Mouse (Mus musculus) lung, postnatal 4 days (tissue): ENCODE results near the gene Vmn2r57.
A peak's percentile ranks its signal among the peaks of the same experiment; 100 is the strongest.
"Not testable (repeated sequence)": the region's sequence is repeated elsewhere in the genome, so short reads cannot be mapped to it uniquely, and the experiment has no call there.

Experiments used
- DNase-seq, 2 experiments: peaks; one replicate each; pipeline ENCODE4 v3.0.0; 2021

Vmn2r57 gene

DNA sequence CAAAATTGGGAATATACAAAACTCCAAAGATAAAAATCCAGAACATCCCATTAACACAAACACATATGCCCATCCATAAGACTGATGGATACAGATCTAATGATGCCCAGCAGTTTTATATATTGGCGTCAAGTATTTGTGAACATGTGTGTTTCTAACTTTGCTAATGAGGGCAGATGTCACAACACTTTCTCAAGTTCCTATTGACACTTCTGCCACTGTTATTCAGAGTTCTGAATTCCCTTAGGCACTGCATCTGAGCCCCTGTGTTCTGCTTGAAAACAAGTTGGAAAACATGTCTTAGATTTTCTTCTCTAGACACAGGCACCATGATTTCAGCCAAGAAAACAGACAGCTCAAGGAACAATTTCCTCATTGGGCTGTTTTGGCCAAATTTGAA is at the start of gene Vmn2r57:
Vmn2r57 (minus strand) TSS at position 101 of the 400 bp plus-strand sequence.
- not testable (repeated sequence) for DNase-seq

DNA sequence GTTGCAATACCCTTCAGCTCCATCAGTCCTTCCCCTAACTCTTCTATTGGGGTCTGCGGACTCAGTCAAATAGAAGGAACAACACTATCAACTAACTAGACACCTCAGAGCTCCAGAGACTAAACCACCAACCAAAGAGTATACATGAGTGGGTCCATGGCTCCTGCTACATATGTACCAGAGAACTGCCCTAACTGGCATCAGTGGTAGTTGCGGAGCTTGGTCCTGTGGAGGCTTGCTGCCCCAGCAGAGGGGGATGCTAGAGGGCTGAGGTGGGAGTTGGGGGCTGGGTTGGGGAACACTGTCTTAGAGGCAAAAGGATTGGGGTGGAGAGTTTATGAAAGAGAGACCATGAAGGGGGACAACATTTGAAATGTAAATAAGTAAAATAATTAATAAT is 49.4 kb upstream of the Vmn2r57 start:
- DNase-seq: no peak

DNA sequence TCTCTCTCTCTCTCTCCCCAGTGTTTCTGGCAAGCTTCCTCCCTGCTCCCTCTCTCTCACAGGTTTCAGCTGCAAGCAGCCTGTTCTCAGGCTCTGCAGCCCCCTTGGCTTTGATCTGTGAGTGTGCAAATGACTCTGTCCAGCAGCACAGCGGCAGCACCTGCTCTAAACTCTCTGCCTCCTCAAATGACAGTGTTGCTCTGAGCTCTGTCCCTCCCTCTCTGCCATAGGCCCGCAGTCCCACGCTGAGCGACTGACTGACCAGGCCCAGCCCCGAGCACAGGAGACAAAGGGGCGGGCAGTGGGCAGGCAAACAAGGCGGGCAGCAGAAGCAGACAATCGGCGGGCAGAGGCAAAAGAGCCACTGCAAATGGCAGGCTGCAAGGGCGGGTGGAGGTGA is 3.4 kb upstream of the Vmn2r57 start:
- no peak for DNase-seq

DNA sequence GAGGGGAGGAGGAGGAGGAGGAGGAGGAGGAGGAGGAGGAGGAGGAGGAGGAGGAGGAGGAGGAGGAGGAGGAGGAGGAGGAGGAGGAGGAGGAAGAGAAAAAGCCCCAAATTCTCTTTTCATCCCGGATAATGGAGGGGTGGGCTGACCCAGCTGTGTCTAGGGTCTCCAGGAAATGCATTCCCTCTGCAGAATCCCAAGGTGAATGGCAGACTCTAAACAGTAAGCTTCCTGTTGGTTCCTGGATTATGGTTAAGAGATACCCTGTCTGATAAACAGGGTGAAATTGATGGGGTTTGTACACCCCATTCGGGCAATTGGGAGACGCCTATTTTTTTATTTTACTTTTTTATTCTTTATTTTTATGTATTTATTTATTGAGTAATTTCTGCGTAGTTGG is 54.4 kb downstream of the Vmn2r57 start:
- no peak for DNase-seq

DNA sequence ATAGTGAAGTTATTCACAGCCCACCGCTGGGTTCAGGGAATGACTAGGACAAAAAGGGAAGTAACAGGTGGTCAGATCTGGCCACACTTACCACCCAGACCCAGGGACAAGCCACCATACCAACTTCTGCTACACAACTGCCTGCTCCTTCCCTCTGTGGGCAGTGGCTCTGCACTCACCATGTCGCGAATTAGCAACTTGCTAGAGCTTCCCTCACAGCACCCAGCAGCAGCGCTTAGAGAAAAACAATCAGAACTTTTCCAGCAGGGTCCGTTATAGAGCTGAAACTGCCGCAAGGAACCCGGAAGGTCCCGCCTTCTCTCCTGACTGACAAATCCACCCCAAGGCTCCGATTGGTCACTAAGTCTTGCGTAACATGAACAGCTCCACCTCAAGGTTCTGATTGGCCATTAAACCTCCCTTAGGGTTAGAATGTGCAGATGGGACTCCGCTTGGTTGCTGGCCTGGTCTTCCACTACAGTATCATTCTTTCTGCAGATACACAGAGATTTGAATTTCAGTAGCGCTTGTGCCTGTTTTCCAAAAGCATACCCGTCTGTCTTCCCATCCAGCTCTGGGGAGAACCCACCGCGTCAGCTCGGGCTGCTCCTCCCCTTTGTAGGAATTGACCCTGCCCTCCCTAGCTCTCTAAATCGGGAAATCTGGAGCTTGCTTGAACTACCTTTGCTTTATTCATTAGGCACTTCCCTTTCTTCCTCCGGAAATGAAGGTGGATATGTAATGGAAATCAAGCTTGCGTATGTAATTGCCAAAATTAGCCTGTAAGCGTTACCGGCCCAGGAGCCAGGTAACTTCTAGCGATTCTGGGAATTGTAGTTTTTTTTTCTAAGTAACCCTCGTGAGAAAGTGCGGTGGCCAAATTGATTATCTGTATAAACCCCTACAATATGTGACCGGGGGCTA is 55.2 kb downstream of the Vmn2r57 start, which contains the start of gene AI987944:
AI987944 (minus strand) TSS at position 332 of the 924 bp plus-strand sequence.
- peak; percentile 83 to 87 for DNase-seq
